Mouse (Mus musculus) heart, adult 2 months (tissue): Measurements from ENCODE around the gene Jagn1.

Experiments used
- CTCF ChIP-seq: fragments of 200-600 bp; IDR thresholded peaks from 2 replicates; pipeline ENCODE4 v1.8.1; 2022; ENCODE audit warnings: antibody characterized with exemption, mild to moderate bottlenecking, moderate library complexity
- POLR2A ChIP-seq: fragments of 200-500 bp; IDR thresholded peaks from 2 replicates; pipeline ENCODE4 v1.6.1; 2011; ENCODE audit warnings: mild to moderate bottlenecking, low read depth, low read length, control low read depth; ENCODE audit not compliant: insufficient read depth

DNA sequence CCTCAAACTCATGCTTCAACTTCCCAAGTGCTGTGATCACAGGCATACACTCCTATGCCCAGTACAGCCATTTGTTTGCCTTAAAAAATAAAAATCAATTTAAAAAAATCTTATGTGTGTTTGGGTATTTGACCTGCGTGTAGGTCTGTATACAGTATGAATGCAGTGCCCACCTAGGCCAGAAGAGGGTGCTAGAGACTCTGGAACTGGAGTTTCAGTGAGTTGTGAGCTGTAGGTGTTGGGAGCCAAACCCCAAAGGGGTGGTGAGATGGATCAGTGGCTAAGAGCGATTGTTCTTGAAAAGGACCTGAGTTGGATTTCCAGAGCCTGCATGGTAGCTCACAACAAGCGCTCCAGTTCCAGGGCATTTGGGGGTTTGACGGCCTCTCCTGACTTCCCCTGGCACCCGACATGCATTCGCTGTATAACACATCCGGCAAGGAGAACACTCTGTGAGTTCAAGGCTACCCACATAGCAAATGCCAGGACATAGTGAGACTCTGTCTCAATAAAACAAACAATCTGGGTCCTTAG, 1.2 kb upstream of the Jagn1 start:
- TF ChIP-seq CTCF, result peak; percentile 80
- TF ChIP-seq POLR2A, result no peak
